Mouse (Mus musculus): ENCODE results near the gene Rtkn. TPM values are rescaled to one million over a fixed set of nuclear protein-coding genes. Genes with fewer than 3 reads are reported as not detected.

Gene Rtkn
- polyA plus RNA-seq, 1 experiment: 169 TPM

- H3K27ac ChIP-seq (ENCODE audit: insufficient read depth, low read length): no peak overlapping the region
- TF ChIP-seq POLR2A (IDR thresholded peaks at IDR 0.05; ENCODE audit: extremely low read depth, insufficient read depth, low read length) (no peak), CTCF (IDR thresholded peaks at IDR 0.05; ENCODE audit: extremely low read depth, insufficient read depth, low read length) (peak; percentile 84)
- no peaks in the 10 kb centered on the region; the same call in 1 of the 2 replicates for H3K4me1 ChIP-seq (ENCODE audit: control insufficient read depth, insufficient read depth, low read length)
- H3K4me3 ChIP-seq (ENCODE audit: insufficient read depth, low read length): 0 out of 2 replicates have a peak overlapping the region, but pooled peaks have one; percentile 3
These were observed 27.4 kb downstream of the Rtkn start for GRCm38 (mm10) chr6:83162701-83163100.

- H3K4me1 ChIP-seq (ENCODE audit: control insufficient read depth, insufficient read depth, low read length): peaks cover 9% of the 10 kb centered on the region; the same call in 1 of the 2 replicates
- TF ChIP-seq POLR2A (IDR thresholded peaks at IDR 0.05; ENCODE audit: extremely low read depth, insufficient read depth, low read length) (no peak), CTCF (IDR thresholded peaks at IDR 0.05; ENCODE audit: extremely low read depth, insufficient read depth, low read length) (no peak)
These were observed 29.9 kb downstream of the Rtkn start for GRCm38 (mm10) chr6:83165026-83165606.

GRCm38 (mm10) chr6:83165607-83166242 is 30.5 kb downstream of the Rtkn start, which contains the start of gene Dctn1:
Gene Dctn1 (plus strand): TSS chr6:83165920.
- H3K27ac ChIP-seq (ENCODE audit: insufficient read depth, low read length): peak within 1 kb of the TSS; percentile 49
- H3K4me1 ChIP-seq (ENCODE audit: control insufficient read depth, insufficient read depth, low read length): peaks cover 9% of the 10 kb centered on the region; the same call in 1 of the 2 replicates
- peak within 1 kb of the TSS; percentile 41 for H3K4me3 ChIP-seq (ENCODE audit: insufficient read depth, low read length)
- peak; percentile 55; the same call in 1 of the 2 replicates for TF ChIP-seq POLR2A (IDR thresholded peaks at IDR 0.05; ENCODE audit: extremely low read depth, insufficient read depth, low read length)
- peak; percentile 68 for TF ChIP-seq CTCF (IDR thresholded peaks at IDR 0.05; ENCODE audit: extremely low read depth, insufficient read depth, low read length)

More at GRCm38 (mm10) chr6:83165026-83165606, 29.9 kb downstream of the Rtkn start:
- Histone ChIP-seq H3K27ac (ENCODE audit: insufficient read depth, low read length) (no peak overlapping the region), H3K4me3 (ENCODE audit: insufficient read depth, low read length) (peak overlapping the region; percentile 41)

- Histone ChIP-seq H3K4me3 (ENCODE audit: insufficient read depth, low read length) (peak overlapping the region; percentile 41), H3K4me1 (ENCODE audit: control insufficient read depth, insufficient read depth, low read length) (peaks cover 9% of the 10 kb centered on the region; the same call in 1 of the 2 replicates), H3K27ac (ENCODE audit: insufficient read depth, low read length) (peak overlapping the region; percentile 49)
- TF ChIP-seq CTCF (IDR thresholded peaks at IDR 0.05; ENCODE audit: extremely low read depth, insufficient read depth, low read length) (no peak), POLR2A (IDR thresholded peaks at IDR 0.05; ENCODE audit: extremely low read depth, insufficient read depth, low read length) (no peak)
These were observed 31.0 kb downstream of the Rtkn start for GRCm38 (mm10) chr6:83166243-83166630.

- TF ChIP-seq POLR2A (IDR thresholded peaks at IDR 0.05; ENCODE audit: extremely low read depth, insufficient read depth, low read length): no peak
- no peak for TF ChIP-seq CTCF (IDR thresholded peaks at IDR 0.05; ENCODE audit: extremely low read depth, insufficient read depth, low read length)
- no peak overlapping the region for H3K27ac ChIP-seq (ENCODE audit: insufficient read depth, low read length)
- no peak overlapping the region for H3K4me3 ChIP-seq (ENCODE audit: insufficient read depth, low read length)
- H3K4me1 ChIP-seq (ENCODE audit: control insufficient read depth, insufficient read depth, low read length): peaks cover 11% of the 10 kb centered on the region; the same call in 1 of the 2 replicates
These were observed 34.6 kb downstream of the Rtkn start for GRCm38 (mm10) chr6:83169872-83170271.

- Histone ChIP-seq H3K27ac (ENCODE audit: insufficient read depth, low read length) (no peak overlapping the region), H3K4me1 (ENCODE audit: control insufficient read depth, insufficient read depth, low read length) (peaks cover 11% of the 10 kb centered on the region; the same call in 1 of the 2 replicates), H3K4me3 (ENCODE audit: insufficient read depth, low read length) (peak overlapping the region; percentile 49)
- no peak for TF ChIP-seq POLR2A (IDR thresholded peaks at IDR 0.05; ENCODE audit: extremely low read depth, insufficient read depth, low read length)
- no peak for TF ChIP-seq CTCF (IDR thresholded peaks at IDR 0.05; ENCODE audit: extremely low read depth, insufficient read depth, low read length)
These were observed 35.8 kb downstream of the Rtkn start for GRCm38 (mm10) chr6:83171063-83171462.

- Histone ChIP-seq H3K4me3 (ENCODE audit: insufficient read depth, low read length) (peak overlapping the region; percentile 49), H3K4me1 (ENCODE audit: control insufficient read depth, insufficient read depth, low read length) (peaks cover 13% of the 10 kb centered on the region; the same call in 1 of the 2 replicates), H3K27ac (ENCODE audit: insufficient read depth, low read length) (peak overlapping the region; percentile 69)
- peak; percentile 95 for TF ChIP-seq POLR2A (IDR thresholded peaks at IDR 0.05; ENCODE audit: extremely low read depth, insufficient read depth, low read length)
- TF ChIP-seq CTCF (IDR thresholded peaks at IDR 0.05; ENCODE audit: extremely low read depth, insufficient read depth, low read length): no peak
These were observed 37.1 kb downstream of the Rtkn start for GRCm38 (mm10) chr6:83172240-83172920.

GRCm38 (mm10) chr6:83175996-83176395 is 40.7 kb downstream of the Rtkn start:
- H3K27ac ChIP-seq (ENCODE audit: insufficient read depth, low read length): no peak overlapping the region
- no peak for TF ChIP-seq CTCF (IDR thresholded peaks at IDR 0.05; ENCODE audit: extremely low read depth, insufficient read depth, low read length)
- no peak for TF ChIP-seq POLR2A (IDR thresholded peaks at IDR 0.05; ENCODE audit: extremely low read depth, insufficient read depth, low read length)
- no peak overlapping the region for H3K4me3 ChIP-seq (ENCODE audit: insufficient read depth, low read length)
- peaks cover 6% of the 10 kb centered on the region; the same call in 1 of the 2 replicates for H3K4me1 ChIP-seq (ENCODE audit: control insufficient read depth, insufficient read depth, low read length)

- peaks cover 4% of the 10 kb centered on the region; the same call in 1 of the 2 replicates for H3K4me1 ChIP-seq (ENCODE audit: control insufficient read depth, insufficient read depth, low read length)
- peak overlapping the region; percentile 92 for H3K4me3 ChIP-seq (ENCODE audit: insufficient read depth, low read length)
- peak overlapping the region; percentile 53 for H3K27ac ChIP-seq (ENCODE audit: insufficient read depth, low read length)
- TF ChIP-seq POLR2A (IDR thresholded peaks at IDR 0.05; ENCODE audit: extremely low read depth, insufficient read depth, low read length) (peak; percentile 87), CTCF (IDR thresholded peaks at IDR 0.05; ENCODE audit: extremely low read depth, insufficient read depth, low read length) (no peak)
These were observed 44.3 kb downstream of the Rtkn start for GRCm38 (mm10) chr6:83179390-83180117.

Measured in cortical plate, adult 2 months (tissue).